Mouse (Mus musculus) heart, postnatal 0 days (tissue): ENCODE results near the gene Psme2. TPM values are rescaled to one million over a fixed set of nuclear protein-coding genes. Genes with fewer than 3 reads are reported as not detected.

Experiments
- ATAC-seq: fragments of 200-750 bp; cut with Nextera tagmentation; 2 replicates; pipeline ENCODE4 v1.8.0; 2017; ENCODE audit warnings: low read depth, moderate number of reproducible peaks, moderate library complexity; ENCODE audit not compliant: insufficient read depth
- DNase-seq: peaks from one replicate; pipeline ENCODE4 v3.0.0-alpha.2; 2016; ENCODE audit warnings: low spot score
- H3K27ac ChIP-seq: fragments of 300-500 bp; sonication (generic); 2 replicates; pipeline ENCODE4 v1.5.1; 2014; ENCODE audit warnings: low read depth, mild to moderate bottlenecking
- H3K27me3 ChIP-seq: fragments of 300-500 bp; sonication (generic); 2 replicates; pipeline ENCODE4 v1.6.1; 2014; ENCODE audit warnings: low read length, mixed read lengths; ENCODE audit not compliant: control insufficient read depth, insufficient read depth
- H3K36me3 ChIP-seq: fragments of 300-500 bp; sonication (generic); replicated peaks from 2 replicates; pipeline ENCODE4 v1.6.1; 2014; ENCODE audit warnings: low read length, mixed read lengths; ENCODE audit not compliant: control insufficient read depth, insufficient read depth
- H3K4me1 ChIP-seq: fragments of 300-500 bp; sonication (generic); 2 replicates; pipeline ENCODE4 v1.6.1; 2014; ENCODE audit warnings: antibody characterized with exemption; ENCODE audit not compliant: control insufficient read depth, insufficient read depth
- H3K4me2 ChIP-seq: fragments of 300-500 bp; sonication (generic); 2 replicates; pipeline ENCODE4 v1.6.1; 2014; ENCODE audit warnings: low read depth, mild to moderate bottlenecking, low read length, moderate library complexity
- H3K4me3 ChIP-seq: fragments of 300-500 bp; sonication (generic); 2 replicates; pipeline ENCODE4 v1.5.1; 2014; ENCODE audit warnings: low read depth, low read length
- H3K9ac ChIP-seq: fragments of 300-500 bp; sonication (generic); replicated peaks from 2 replicates; pipeline ENCODE4 v1.6.1; 2014; ENCODE audit warnings: low read depth, low read length, mixed read lengths
- H3K9me3 ChIP-seq: fragments of 300-500 bp; sonication (generic); replicated peaks from 2 replicates; pipeline ENCODE4 v1.6.1; 2016; ENCODE audit warnings: low read length; ENCODE audit not compliant: control insufficient read depth
- CTCF ChIP-seq: IDR thresholded peaks from 2 replicates; pipeline ENCODE4 v1.5.1; 2016; ENCODE audit warnings: antibody characterized with exemption, control low read depth, low read depth
- EP300 ChIP-seq: IDR thresholded peaks from 2 replicates; pipeline ENCODE4 v1.6.1; 2016; ENCODE audit warnings: antibody characterized with exemption, low read depth
- WGBS: fragments of 180-500 bp; shearing (Covaris S2); extraction: QIAGEN DNeasy Blood & Tissue Kit; methylation state at CpG from one replicate; pipeline ENCODE4 v1.1.7; 2014; 5-methylcytosine and 5-hydroxymethylcytosine counted together
- polyA plus RNA-seq: library from polyadenylated mRNA; unstranded; fragments of >200 nt; fragmentation: Nextera tagmentation; extraction: Ambion mirVana; gene quantifications from 2 replicates; pipeline ENCODE4 v1.2.1, GENCODE M21; 2015
- total RNA-seq: library from RNA; depleted of rRNA; stranded (reverse); fragments of >200 nt; gene quantifications from 2 replicates; pipeline ENCODE4 v1.2.3, GENCODE M21; 2014; ENCODE audit warnings: low replicate concordance

The Psme2 gene
- total and polyA plus RNA-seq, 2 experiments from 2014 or later = 35.3 to 220 TPM

GRCm38 (mm10) chr14:55628077-55628827, 37.3 kb upstream of the Psme2 start:
- no peak for DNase-seq
- H3K36me3 ChIP-seq = peaks cover 85% of the 10 kb centered on the region
- H3K4me2 ChIP-seq = no peak overlapping the region
- H3K4me3 ChIP-seq = no peak overlapping the region
- 79% methylated on average over 27 of the region's 27 CpGs for WGBS
- ATAC-seq = 0 out of 2 replicates have a peak, but pooled peaks have one; percentile 26
- no peak overlapping the region for H3K9ac ChIP-seq
- no peak overlapping the region for H3K27ac ChIP-seq
- no peak for TF ChIP-seq CTCF
- no peak for TF ChIP-seq EP300
- H3K9me3 ChIP-seq = no peaks in the 10 kb centered on the region
- H3K27me3 ChIP-seq = no peaks in the 10 kb centered on the region
- H3K4me1 ChIP-seq = no peaks in the 10 kb centered on the region

DNA sequence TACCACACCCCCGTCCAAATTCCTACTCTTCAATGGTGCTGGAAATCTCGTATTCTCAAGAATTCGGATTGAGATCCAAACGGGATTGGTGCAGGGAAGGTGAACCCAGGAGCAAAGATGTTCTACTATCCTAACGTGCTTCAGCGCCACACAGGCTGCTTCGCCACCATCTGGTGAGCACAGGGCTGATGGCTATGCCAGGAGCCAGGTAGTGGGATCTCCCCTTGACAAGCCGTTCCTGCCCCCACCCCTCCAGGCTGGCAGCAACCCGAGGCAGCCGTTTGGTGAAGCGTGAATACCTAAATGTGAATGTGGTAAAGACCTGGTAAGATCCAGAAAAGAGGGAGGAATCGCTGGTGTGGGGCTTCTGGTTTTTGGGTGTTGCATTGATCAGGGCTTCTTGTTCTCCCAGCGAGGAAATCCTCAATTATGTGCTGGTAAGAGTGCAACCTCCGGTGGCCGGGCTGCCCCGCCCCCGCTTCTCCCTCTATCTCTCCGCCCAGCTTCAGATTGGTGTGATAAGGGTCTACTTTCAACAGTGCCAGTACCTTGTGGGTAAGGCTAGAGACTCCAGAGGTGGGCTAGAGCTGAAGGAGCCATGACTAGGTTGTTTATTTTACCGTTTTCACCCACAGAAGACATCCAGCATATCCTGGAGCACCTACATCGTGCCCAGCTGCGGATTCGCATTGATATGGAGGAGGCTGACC, 27.7 kb upstream of the Psme2 start:
- no peak overlapping the region for H3K4me3 ChIP-seq
- no peak overlapping the region for H3K27ac ChIP-seq
- no peaks in the 10 kb centered on the region for H3K36me3 ChIP-seq
- TF ChIP-seq EP300 = no peak
- no peak for TF ChIP-seq CTCF
- peak overlapping the region; percentile 48 for H3K4me2 ChIP-seq
- WGBS = 38% methylated on average over 22 of the region's 22 CpGs
- DNase-seq = no peak
- H3K4me1 ChIP-seq = no peaks in the 10 kb centered on the region; the same call in 1 of the 2 replicates
- no peaks in the 10 kb centered on the region for H3K27me3 ChIP-seq
- no peak for ATAC-seq
- H3K9ac ChIP-seq = no peak overlapping the region
- no peaks in the 10 kb centered on the region for H3K9me3 ChIP-seq

DNA sequence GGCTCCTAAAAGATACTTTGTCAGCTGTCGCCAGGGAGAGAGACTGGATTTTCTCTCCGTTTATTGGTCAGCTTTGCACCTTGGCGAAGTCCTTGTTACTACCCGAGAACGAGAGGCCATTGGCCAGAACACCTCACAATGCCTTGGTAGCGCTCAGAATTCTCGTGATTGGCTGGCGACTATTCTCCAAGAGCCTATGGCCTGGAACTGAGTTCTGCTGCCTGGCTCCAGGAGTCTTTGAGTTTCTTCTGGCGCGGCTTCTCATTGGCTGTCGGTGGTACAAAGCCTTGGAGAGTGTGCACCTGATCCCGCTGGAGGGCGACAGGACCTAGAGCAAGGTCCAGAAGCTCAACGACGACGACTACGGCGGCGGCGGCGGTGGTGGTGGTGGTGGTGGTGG, 26.9 kb upstream of the Psme2 start, which contains the start of gene Rec8:
Gene Rec8, plus strand, starts transcription at position 216 of the 400 bp plus-strand sequence.
- no peaks in the 10 kb centered on the region for H3K9me3 ChIP-seq
- H3K27ac ChIP-seq = no peak within 1 kb of the TSS
- TF ChIP-seq CTCF (peak; percentile 43), EP300 (no peak)
- H3K36me3 ChIP-seq = no peaks in the 10 kb centered on the region
- peak within 1 kb of the TSS; percentile 48 for H3K4me2 ChIP-seq
- no peaks in the 10 kb centered on the region for H3K27me3 ChIP-seq
- 13% methylated on average over 21 of the region's 21 CpGs for WGBS
- ATAC-seq (peak; percentile 88), DNase-seq (peak; percentile 76)
- H3K9ac ChIP-seq = no peak within 1 kb of the TSS
- no peaks in the 10 kb centered on the region; the same call in 1 of the 2 replicates for H3K4me1 ChIP-seq
- peak within 1 kb of the TSS; percentile 14; the same call in 1 of the 2 replicates for H3K4me3 ChIP-seq

- H3K9me3 ChIP-seq = no peaks in the 10 kb centered on the region
- 76% methylated on average over 2 of the region's 2 CpGs for WGBS
- H3K36me3 ChIP-seq = no peaks in the 10 kb centered on the region
Observed at GRCm38 (mm10) chr14:55616844-55617243, 25.9 kb upstream of the Psme2 start.

GRCm38 (mm10) chr14:55615876-55616275, 25.0 kb upstream of the Psme2 start:
- no peak for DNase-seq
- Histone ChIP-seq H3K27me3 (no peaks in the 10 kb centered on the region), H3K27ac (no peak overlapping the region), H3K36me3 (peaks cover 1% of the 10 kb centered on the region; the same call in 1 of the 2 replicates), H3K4me3 (no peak overlapping the region), H3K9ac (no peak overlapping the region), H3K9me3 (no peaks in the 10 kb centered on the region), H3K4me1 (no peaks in the 10 kb centered on the region; the same call in 1 of the 2 replicates), H3K4me2 (no peak overlapping the region)
- TF ChIP-seq EP300 (no peak), CTCF (no peak)
- ATAC-seq = no peak
- WGBS = 49% methylated on average over 2 of the region's 2 CpGs

More at GRCm38 (mm10) chr14:55616844-55617243, 25.9 kb upstream of the Psme2 start:
- Histone ChIP-seq H3K4me2 (no peak overlapping the region), H3K27me3 (no peaks in the 10 kb centered on the region), H3K27ac (no peak overlapping the region), H3K9ac (no peak overlapping the region), H3K4me3 (no peak overlapping the region), H3K4me1 (no peaks in the 10 kb centered on the region; the same call in 1 of the 2 replicates)
- ATAC-seq (no peak), DNase-seq (no peak)
- TF ChIP-seq CTCF (no peak), EP300 (no peak)
